9 mouse cellular contexts compared by ENCODE assay signal in genomic region chr7:142736943-142737490, GRCm38 (mm10). TPM values are rescaled to one million over a fixed set of nuclear protein-coding genes. Genes with fewer than 3 reads are reported as not detected.
DNase-seq lines count a peak whose midpoint lies in the region; ATAC-seq and TF ChIP-seq lines count a peak whose summit lies in the region.
"Had no signal": no experiment of that assay in that cellular context is flagged by ENCODE, and none has a peak within 500 bp of the region (broad histone marks: within the 10 kb centered on the region; RNA-seq: fewer than 3 reads in every experiment).

No protein-coding gene starts in this region.

- H3K27ac ChIP-seq in midbrain, embryonic 11.5 days (ENCODE audit: low read depth, low read length): no peak overlapping the region
- no peak overlapping the region for H3K27ac ChIP-seq in midbrain, embryonic 10.5 days (replicated peaks)
- H3K27ac ChIP-seq in lung, embryonic 14.5 days (ENCODE audit: low read depth): no peak overlapping the region

- H3K9ac ChIP-seq in midbrain, embryonic 11.5 days (ENCODE audit: low read length): no peak overlapping the region
- no peak overlapping the region for H3K9ac ChIP-seq in lung, embryonic 14.5 days

- ATAC-seq in midbrain, embryonic 11.5 days (ENCODE audit: low FRiP score): no peak
- no peak for ATAC-seq in lung, embryonic 14.5 days (ENCODE audit: insufficient read depth)

- peak; percentile 37 for DNase-seq in adrenal gland, postnatal 10 days
- DNase-seq in adrenal gland, adult 8-10 months: no peak
- DNase-seq in midbrain, embryonic 11.5 days (ENCODE audit: low spot score, missing footprints): peak; percentile 93
- DNase-seq in midbrain, embryonic 10.5 days (ENCODE audit: low spot score): no peak
- peak; percentile 4 for DNase-seq in cerebellum, adult 11-12 months
- DNase-seq in frontal cortex, postnatal 36 days (ENCODE audit: low spot score in 2 of 2): peak; percentile 6 to 55
- peak; percentile 84 for DNase-seq in lung, embryonic 14.5 days
- DNase-seq in thymus, postnatal 25 days: peak; percentile 24

- H3K4me2 ChIP-seq in midbrain, embryonic 11.5 days: no peak overlapping the region
- no peak overlapping the region for H3K4me2 ChIP-seq in lung, embryonic 14.5 days

- peak; percentile 87 for TF ChIP-seq CTCF in lung, embryonic 14.5 days (IDR thresholded peaks at IDR 0.05; ENCODE audit: low read depth)

- no peaks in the 10 kb centered on the region for H3K27me3 ChIP-seq in midbrain, embryonic 11.5 days (ENCODE audit: control insufficient read depth, insufficient read depth, low read length)
- H3K27me3 ChIP-seq in midbrain, embryonic 10.5 days (ENCODE audit: low read depth, poor library complexity, severe bottlenecking): no peaks in the 10 kb centered on the region
- no peaks in the 10 kb centered on the region for H3K27me3 ChIP-seq in lung, embryonic 14.5 days (ENCODE audit: insufficient read depth, low read length)

- H3K4me1 ChIP-seq in midbrain, embryonic 11.5 days (ENCODE audit: control insufficient read depth, insufficient read depth, low read length): no peaks in the 10 kb centered on the region
- no peaks in the 10 kb centered on the region for H3K4me1 ChIP-seq in midbrain, embryonic 10.5 days
- H3K4me1 ChIP-seq in lung, embryonic 14.5 days (ENCODE audit: insufficient read depth): no peaks in the 10 kb centered on the region

- no peaks in the 10 kb centered on the region for H3K36me3 ChIP-seq in midbrain, embryonic 11.5 days (ENCODE audit: control insufficient read depth, insufficient read depth, low read length)
- no peaks in the 10 kb centered on the region for H3K36me3 ChIP-seq in midbrain, embryonic 10.5 days
- H3K36me3 ChIP-seq in lung, embryonic 14.5 days (ENCODE audit: insufficient read depth): no peaks in the 10 kb centered on the region

- H3K4me3 ChIP-seq in midbrain, embryonic 11.5 days (ENCODE audit: low read depth, low read length): no peak overlapping the region
- H3K4me3 ChIP-seq in midbrain, embryonic 10.5 days: no peak overlapping the region
- no peak overlapping the region for H3K4me3 ChIP-seq in lung, embryonic 14.5 days (ENCODE audit: low read depth, low read length)

- no peaks in the 10 kb centered on the region for H3K9me3 ChIP-seq in midbrain, embryonic 11.5 days (ENCODE audit: control insufficient read depth, low read length)
- no peaks in the 10 kb centered on the region for H3K9me3 ChIP-seq in midbrain, embryonic 10.5 days (replicated peaks)
- H3K9me3 ChIP-seq in lung, embryonic 14.5 days (ENCODE audit: low read depth, low read length): no peaks in the 10 kb centered on the region

- 71% methylated on average over 1 of the region's 1 CpGs for WGBS in midbrain, embryonic 11.5 days
- 72% methylated on average over 1 of the region's 1 CpGs for WGBS in midbrain, embryonic 10.5 days
- WGBS in lung, embryonic 14.5 days: 61% methylated on average over 1 of the region's 1 CpGs

RNA-seq across cellular contexts. Expression of gene Ins2, which starts 6.2 kb away (rescaled TPM):
- not detected for total RNA-seq in adrenal gland, postnatal 10 days (2021)
- not detected for total RNA-seq in adrenal gland, adult 8-10 months (2022)
- polyA plus RNA-seq in midbrain, embryonic 11.5 days (2014; fragmentation: Nextera tagmentation; extraction: Ambion mirVana): not detected in 2 replicates
- polyA plus RNA-seq in midbrain, embryonic 10.5 days (2016; fragmentation: Nextera tagmentation; extraction: Ambion mirVana): not detected in 2 replicates
- polyA plus RNA-seq in lung, embryonic 14.5 days (2014; fragmentation: Nextera tagmentation; extraction: Ambion mirVana): not detected in 2 replicates
- polyA plus RNA-seq: neural tube, embryonic 11.5 days had no signal

Comparison
In these comparisons a context has a peak if more than half of its experiments do, and no peak if none do; other contexts are left out.
1. DNase-seq: peak in adrenal gland, postnatal 10 days (single experiment), midbrain, embryonic 11.5 days (single experiment), cerebellum, adult 11-12 months (single experiment), frontal cortex, postnatal 36 days (2 of 2), lung, embryonic 14.5 days (single experiment) and thymus, postnatal 25 days (single experiment); none in adrenal gland, adult 8-10 months (single experiment) and midbrain, embryonic 10.5 days (single experiment).